Mouse (Mus musculus): ENCODE measurements around the gene Rilp.

Rilp gene

DNA sequence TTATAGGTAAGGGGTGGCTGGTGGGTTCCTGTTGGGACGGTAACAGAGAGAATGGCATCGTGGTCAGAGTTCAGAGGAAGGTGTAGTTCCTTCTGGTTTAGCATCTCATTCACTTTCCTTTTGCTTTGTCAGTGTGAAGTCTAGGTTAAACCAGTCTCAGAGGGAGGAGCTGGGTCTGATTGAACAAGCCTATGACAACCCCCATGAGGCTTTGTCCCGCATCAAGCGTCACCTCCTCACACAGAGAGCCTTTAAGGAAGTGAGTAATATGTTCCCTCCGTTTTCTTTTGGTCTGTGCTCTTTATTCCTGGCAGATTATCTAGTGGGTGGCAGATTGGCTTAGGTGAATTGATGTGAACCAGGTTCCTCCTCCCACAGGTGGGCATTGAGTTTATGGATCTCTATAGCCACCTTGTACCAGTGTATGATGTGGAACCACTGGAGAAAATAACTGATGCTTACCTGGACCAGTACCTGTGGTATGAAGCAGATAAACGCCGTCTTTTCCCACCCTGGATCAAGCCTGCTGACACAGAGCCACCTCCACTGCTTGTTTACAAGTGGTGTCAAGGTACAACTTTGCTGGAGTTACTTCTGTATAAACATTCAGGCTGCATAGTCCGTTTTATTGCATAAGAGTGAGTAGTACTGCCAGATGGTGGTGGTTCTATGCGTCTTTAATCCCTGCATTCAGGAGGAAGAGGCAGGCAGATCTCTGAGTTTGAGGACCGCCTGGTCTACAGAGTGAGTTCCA, 15.4 kb upstream of the Rilp start:
- no peak for DNase-seq (ENCODE audit: low read depth, low spot score)

DNA sequence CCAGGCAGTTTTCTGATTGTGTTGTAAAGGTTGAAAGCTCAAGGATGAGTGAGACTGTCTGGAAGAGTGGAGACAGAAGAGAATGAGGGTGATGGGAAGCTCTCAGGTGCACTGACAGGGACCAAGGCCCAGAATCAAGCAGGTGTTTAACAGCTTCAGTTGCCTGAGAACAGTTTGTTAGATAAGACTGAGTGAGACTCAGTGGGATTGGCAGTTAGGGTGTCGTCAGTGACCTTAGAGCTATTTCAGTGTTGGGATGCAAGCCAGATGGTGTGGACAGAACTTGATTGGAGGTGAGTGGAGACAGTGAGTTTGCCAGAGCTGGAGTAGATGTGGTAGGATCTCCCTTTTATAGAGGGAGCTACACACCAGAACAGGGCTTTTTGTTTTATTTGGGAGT, 11.8 kb upstream of the Rilp start:
- no peak for DNase-seq (ENCODE audit: low read depth, low spot score)

DNA sequence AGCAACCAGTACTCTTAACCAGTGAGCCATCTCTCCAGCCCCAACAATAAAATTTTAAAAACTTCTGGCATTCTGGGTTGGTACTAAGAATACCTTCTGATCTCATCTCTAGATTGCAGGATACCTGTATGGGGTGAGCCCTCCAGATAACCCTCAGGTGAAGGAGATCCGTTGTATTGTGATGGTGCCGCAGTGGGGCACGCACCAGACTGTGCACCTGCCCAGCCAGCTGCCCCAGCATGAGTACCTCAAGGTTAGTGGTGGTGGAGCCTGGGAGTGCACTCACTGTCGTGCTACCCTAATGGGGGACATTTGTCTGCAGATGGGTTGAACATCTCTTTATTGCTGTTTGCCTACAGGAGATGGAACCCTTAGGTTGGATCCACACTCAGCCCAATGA, 1.7 kb upstream of the Rilp start:
- DNase-seq (ENCODE audit: low read depth, low spot score) = no peak

DNA sequence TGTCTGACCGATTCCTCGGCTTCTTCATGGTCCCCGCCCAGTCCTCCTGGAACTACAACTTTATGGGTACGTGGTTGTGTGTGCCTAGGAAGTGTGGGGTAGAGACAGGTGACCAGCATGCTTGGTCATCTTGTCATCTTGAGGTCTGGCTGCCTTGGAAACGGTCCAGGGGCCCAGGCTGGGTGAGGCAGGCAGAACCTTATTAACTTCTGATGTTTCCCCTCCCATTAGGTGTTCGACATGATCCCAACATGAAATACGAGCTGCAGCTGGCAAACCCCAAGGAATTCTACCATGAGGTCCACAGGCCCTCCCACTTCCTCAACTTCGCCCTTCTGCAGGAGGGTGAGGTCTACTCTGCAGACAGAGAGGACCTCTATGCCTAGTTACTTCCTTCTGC, 990 bp upstream of the Rilp start:
- no peak for DNase-seq (ENCODE audit: low read depth, low spot score)

DNA sequence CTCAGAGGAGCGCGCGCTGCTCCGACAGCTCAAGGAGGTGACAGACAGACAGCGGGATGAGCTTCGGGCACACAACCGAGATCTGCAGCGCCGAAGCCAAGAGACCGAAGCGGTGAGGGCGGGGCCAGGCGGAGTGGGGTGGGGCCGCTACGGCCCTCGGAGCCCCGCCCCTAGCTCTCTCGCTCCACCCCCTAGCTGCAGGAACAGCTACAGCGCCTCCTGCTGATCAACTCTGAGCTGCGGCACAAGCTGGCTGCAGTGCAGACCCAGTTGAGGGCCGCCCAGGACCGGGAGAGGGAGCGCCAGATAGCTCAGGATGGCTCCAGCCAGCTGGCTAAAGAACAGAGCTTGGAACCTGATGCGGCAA, 716 bp downstream of the Rilp start:
- peak; percentile 94 for DNase-seq (ENCODE audit: low read depth, low spot score)

DNA sequence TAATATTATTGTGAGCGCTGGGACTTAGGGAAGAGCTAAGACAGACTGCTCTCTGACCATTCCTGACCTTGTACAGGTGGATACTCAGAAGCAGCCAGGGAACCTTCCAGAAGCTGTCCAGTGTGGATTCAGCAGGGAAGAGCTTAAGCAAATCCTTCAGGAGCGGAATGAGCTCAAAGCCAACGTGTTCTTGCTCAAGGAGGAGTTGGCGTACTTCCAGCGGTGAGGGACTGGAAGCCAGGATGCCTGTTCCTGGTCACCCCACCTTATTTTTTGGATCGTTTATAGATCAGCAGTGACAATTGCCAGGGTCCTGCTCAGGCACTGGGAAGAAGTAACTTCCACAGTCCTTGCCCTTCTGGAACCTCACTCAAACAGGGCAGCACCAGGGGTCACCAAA, 1.3 kb downstream of the Rilp start:
- no peak for DNase-seq (ENCODE audit: low read depth, low spot score)

DNA sequence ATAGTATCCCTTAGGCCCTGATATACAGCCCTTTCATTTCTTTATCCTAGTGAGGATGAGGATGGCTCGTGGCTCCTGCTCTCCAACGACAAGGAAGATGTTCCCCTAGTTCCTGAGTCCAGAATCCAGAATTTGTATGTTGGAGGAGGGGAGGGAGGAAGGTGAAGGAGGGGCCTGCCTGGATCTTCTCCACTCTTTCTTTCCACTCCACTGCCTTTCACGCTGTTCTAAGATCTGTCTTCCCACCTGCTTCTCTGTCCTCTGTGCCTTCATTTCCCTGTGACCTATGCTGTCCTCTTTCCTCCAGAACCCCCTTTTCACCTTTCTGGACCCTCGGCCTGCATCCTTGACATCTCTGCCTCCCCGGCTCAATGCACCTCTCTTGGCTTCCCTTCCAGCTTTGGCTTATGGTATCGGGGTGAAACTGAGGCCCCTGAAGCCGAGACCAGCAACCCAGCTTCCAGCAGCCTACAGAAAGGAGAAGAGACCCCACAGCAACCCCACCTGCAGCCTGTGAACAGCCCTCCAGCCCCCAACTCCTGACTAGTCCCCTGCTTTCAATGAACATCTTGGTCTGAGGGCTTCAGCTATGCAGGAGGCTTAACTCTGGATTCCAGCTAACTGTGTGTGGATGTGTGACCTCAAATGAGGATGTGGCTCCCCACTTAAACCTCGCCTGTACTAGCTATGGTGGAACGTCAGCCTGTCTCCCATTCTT, 2.6 kb downstream of the Rilp start:
- no peak for DNase-seq (ENCODE audit: low read depth, low spot score)

DNA sequence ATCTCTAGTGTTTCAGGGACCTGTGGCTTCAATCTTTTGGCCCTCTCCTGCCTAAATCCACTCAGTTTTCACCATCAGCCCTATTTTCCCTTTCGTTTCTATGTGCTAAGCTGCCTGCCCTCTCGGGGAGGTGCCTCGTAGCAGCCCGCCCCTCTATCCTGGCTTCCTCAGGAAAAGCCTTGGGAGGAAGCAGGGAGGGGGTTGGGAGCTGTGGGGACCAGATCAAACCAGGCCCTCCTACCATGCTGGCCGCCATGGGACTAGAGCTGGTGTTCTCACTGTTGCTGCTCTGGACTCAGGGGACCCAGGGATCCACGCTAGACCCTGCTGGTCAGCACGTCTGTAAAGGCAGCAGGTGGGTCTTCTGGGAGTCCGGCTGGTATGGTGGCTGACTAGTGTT, 3.4 kb downstream of the Rilp start, which contains the start of gene Scarf1:
Scarf1 (plus strand) TSS at position 205 of the 400 bp plus-strand sequence.
- DNase-seq (ENCODE audit: low read depth, low spot score) = peak; percentile 73

DNA sequence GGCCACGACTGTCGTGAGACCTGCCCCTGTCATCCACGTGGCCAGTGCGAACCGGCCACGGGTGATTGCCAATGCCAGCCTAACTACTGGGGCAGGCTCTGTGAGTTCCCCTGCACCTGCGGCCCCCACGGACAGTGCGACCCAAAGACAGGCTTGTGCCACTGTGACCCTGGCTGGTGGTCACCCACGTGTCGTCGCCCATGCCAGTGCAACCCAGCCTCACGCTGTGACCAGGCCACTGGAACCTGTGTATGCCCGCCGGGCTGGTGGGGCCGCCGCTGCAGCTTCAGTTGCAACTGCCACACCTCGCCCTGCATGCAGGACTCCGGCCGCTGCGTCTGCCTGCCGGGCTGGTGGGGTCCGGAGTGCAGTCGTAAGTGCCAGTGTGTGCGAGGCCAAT, 5.3 kb downstream of the Rilp start:
- DNase-seq (ENCODE audit: low read depth, low spot score) = peak; percentile 30

DNA sequence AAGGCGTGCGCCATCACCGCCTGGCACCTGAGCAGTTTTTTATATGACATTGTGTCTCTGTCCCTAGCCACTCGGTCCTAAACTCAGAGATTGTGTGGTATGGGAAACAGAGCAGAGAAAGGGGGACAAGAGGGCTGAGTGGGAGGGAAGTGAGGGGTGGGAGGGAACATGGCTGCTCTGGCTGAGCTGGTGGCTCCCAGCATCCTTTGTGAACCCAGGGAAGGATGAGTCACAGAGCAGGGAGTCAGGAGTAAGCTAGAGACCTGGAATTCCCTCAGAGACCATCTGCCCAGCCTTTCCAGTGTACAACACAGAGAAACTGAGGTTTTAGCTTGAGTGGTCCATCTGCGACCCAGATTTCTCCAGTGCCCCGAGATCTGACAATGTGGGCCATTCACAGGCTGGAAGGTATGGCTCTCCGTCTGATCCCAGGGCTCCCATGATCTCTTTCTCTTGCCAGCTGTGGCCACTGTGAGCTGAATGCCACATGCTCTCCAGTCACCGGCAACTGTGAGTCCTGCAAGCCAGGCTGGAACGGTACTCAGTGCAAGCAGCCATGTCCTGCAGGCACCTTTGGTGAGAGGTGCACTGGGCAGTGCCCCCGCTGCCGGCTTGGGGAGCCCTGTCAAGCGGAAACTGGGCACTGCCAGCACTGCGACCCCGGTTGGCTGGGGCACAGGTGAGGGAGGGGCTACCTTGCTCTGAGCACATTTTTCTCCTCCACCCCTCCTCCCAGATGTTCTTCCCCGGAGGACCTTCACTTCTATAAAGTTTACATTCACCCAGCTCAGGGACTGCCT, 10.1 kb downstream of the Rilp start:
- no peak for DNase-seq (ENCODE audit: low read depth, low spot score)

DNA sequence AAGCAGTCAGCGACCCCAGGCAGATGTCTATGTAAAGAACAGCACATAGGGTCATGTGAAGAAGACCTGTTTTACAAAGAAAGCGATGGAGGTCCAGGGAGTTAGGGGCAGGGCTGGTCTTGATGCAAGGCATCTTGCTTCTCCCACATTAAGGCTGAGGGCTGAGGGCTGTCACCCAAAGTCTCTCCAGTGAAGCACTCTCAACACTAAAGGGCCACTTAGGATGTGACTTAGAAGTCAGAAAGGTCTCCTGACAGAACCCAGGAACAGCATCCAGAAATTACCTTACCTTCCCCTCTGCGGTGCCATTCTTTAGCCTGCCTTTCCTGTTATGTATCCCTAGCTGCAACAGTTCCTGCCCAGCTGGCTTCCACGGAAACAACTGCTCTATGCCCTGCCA, 11.7 kb downstream of the Rilp start:
- DNase-seq (ENCODE audit: low read depth, low spot score) = no peak

DNA sequence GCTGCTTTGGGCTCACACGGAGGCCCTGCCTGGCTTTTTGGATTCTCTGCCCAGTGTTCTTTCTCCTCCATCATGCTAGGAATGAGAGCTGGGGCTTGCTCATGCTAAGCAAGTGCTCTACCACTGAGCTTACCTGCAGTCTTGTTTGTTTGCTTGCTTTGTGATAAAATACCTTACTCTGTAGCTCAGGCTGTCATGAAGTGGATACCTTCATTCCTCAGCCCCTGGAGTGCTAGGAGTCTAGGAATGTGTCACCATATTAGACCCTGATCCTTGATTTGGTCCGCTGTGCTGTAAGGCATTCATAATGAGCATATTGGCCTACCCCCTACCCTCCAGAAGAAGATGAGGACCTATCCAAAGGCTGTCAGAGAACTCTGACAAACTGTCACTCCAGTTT, 12.9 kb downstream of the Rilp start:
- no peak for DNase-seq (ENCODE audit: low read depth, low spot score)

DNA sequence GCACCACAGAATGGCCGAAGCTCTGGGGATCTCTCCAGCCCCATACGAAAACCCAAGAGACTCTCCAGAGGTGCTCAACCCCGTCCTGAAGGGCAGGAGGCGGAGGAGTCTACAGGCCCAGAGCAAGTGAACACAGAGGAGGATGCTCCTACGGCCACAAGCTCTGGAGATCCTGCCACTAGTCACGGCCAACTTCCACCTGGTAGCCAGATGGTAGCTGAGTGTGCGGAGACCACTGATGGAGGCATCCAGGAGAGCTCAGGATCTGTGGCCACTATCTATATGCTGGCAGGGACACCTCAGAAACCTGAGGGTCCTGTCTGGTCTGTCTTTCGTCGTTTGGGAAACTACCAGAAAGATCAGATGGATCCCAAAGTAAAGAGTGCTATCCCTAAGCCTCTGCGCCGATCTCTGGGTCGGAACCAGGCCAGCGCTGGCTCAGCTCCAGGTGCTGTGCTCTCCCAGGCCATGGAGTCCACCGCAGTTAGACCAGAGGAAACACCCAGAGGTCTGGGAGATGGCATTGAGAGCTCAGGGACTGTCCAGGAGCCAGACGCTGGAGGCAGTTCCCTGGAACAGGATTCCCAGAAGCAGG, 15.7 kb downstream of the Rilp start:
- no peak for DNase-seq (ENCODE audit: low read depth, low spot score)

DNA sequence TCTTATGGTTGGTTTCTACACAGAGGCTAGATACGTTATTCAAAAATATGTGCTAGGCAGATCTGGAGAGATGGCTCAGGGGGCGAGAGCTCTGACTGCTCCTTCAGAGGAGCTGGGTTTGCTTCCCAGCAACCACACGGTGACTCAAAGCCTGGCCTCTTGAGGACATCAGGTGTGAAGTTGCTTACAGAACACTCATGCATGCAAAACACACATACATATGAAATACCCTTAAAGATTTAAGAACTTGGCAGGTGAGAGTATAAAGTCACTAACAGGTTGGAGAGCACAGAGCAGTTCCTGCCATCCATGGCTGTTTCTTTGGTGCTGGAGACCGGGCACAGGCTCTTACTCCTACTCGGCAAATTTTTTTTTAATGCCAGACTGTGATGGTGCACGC, 17.0 kb downstream of the Rilp start:
- DNase-seq (ENCODE audit: low read depth, low spot score) = no peak

DNA sequence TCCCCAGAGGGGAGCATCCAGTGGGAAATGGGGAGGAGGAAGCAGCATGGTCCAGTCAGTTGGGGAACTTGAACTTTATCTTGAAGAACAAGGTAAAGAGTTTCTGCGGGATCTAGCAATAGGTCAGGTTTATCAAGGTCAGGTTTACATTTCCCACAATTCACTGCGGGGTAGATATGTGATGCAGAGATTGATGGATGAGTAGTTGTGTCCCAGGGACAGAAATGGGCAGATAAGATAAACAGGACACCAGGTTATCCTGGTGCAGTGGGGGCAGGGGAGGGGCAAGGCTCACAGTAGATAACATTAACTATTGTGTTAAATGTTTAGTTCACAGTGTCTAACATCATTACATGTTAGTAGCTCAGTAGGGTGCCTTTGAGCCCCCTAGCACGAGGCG, 19.9 kb downstream of the Rilp start:
- DNase-seq (ENCODE audit: low read depth, low spot score) = no peak

DNA sequence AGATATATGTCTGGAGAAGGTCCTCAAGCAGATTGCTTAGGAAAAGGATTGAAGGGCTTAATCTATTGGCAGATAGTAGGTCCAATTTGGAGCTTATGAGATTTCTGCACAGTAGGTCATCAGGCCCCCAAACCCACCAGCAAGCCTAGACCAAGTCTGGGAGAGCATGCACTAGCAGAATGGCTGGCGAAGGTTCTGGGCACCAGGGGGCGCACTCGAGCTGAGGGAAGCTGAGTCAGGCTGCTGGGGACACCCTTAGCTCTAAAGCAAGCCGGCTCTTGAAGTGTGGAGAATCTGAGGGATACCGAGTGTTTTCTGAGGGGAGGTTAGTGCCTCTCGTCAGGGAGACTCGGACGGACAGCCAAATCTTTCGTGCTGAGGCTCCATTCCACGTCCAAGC, 20.4 kb downstream of the Rilp start:
- DNase-seq (ENCODE audit: low read depth, low spot score) = peak; percentile 92

DNA sequence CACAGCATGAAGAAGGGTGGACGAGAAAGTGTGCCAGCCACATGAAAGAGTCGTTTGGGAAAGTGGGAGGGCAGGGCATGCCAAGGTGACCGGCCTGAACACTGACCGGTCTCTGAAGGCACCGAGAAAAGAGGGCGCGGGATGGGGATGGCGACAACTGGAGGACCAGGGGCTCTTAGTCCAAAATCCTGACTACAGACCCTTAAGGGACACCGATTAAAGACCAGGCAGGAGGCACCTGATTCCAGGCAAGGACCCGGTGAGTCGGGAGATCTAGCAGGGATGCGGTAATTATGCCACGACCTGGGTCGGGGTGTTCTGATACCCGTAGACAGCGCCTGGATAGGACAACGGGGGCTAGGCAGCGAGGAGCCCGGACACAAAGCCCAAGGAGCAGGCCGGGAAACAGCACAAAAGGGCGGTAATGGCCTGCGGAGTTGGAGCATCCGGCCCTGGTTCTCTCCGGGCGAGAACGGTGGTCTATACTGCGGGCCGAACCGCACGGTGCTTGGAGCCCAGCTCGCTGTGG, 21.0 kb downstream of the Rilp start:
- peak; percentile 46 for DNase-seq (ENCODE audit: low read depth, low spot score)

DNA sequence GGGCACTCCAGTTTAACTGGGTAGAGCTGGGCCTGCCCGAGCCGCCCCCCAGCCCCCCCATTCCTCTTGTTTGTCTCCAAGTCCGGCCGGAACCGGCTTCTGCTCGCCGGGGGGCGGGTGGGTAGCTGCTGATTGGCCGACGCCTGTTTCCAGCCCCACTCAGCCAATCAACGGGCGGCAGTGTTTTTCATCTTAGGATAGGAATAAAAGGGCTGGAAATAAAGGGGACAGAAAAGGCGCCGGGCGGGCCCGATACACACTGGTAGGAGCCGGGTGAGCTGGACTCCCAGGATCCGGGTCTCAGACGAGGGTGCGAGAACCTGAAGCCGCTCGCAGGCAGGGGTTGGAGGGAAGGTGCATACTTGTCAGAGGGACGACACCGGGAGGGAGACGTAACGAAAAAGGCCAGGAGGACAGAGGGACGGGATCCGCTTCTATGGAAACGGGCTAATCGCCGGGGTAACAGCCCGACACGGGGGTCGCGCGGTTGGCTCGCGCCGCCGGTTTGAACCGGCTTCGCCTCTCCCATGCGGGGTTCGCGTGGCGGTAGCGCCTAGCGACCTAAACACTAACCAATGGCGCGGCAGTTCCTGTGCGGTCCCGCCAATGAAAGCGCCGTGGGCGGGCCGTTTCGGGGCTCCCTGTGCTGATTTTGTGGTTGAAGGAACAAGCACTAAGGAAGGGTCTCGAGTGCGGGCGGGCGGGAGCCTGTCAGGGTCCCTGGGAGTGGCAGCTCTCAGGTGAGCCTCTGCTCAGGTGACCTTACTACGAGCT, 21.8 kb downstream of the Rilp start, which contains the start of gene Slc43a2:
Slc43a2 (plus strand) TSS at position 226 of the 774 bp plus-strand sequence.
- peak; percentile 97 for DNase-seq (ENCODE audit: low read depth, low spot score)

DNA sequence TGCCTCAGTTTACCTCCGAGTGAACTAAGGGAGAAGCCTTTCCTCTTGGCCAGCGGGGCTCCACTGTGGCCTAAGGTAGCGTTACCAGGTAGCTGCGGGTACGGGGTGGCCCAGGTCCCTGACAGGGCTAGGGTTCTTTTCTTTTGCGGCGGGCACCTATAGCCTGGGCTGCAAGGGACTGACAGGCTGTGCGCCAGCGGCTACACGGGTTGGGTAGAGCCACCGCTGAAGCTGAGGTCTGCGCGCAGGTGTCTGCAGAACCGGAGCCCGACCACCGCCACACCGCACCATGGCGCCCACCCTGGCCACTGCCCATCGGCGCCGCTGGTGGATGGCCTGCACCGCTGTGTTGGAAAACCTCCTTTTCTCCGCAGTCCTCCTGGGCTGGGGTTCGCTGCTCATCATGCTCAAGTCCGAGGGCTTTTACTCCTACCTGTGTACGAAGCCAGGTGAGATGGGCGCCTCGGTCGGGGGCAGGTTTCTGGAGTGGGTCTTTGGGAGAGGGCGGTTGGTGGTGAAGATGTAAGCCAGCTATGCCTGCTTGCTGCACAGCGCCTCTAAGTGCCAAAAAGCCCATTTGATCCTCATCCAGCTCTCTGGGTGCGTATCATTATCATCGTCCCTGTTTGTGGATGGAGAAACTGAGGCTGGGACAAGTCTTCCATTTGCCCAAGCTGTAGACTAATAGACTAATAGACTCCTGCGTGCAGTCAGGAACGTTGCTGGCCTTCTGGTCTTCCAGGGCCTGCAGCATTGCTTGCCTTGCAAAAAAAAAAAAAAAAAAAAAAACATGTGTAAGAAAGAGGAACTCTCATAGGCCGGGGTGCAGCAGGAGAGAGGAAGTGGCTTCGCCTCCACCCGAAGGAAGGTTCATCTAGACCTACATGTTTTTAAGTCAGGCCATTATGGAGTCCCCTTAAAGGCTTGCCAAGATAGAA, 22.7 kb downstream of the Rilp start:
- DNase-seq (ENCODE audit: low read depth, low spot score) = no peak

All from ZHBTc4 (cell line).